Mouse (Mus musculus) mature B cell (primary cell): ENCODE measurements around the gene Ush2a.

ENCODE experiments used
- in situ Hi-C: fragments of 300-500 bp; cut with MboI; formaldehyde crosslinking; loops from 2 replicates; pipeline ENCODE4 v1.14.3; 2019

Ush2a gene

GRCm38 (mm10) chr1:188668513-188668912 lies 406.7 kb downstream of the Ush2a start:
- in situ Hi-C loops, result no loop called here

GRCm38 (mm10) chr1:188672871-188673270 lies 411.0 kb downstream of the Ush2a start:
- in situ Hi-C loops, result no loop called here

DNA sequence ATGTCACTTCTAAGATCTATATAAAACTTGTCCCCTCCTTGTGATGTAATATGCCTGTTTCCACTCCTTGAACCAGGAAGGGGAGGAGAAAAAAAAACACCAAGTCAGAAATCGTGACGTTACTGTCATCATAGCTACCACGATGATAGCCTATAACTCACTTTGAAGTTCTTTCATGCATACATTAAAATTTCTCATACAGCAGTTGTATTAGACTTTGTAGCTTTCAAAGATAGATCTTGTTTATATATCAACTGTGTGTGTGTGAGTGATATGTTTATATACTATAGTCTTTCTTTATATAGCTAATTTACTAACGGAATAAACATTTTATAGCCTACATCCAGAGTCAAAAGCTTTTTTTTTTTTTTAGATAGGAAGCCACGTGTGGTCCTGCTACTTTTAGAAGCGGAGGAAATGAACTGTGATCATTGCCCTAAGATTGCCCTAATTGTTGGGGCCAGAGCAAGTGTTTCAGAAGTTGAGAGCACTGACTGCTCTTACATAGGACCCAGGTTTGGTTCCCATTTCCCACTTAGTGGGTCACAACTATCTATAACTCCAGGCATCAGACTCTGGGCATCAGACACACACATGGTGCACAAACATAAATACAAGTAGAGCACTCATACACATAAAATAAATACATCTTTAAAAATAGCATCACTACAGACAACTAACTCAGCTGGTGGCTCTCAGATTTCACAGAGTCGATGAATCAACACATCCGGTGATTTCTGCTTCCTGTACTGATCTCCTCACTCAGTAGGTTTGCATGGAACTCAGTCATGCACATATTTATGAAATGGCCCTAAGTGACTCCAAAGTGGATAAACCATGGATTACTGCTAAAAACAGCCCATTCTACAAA lies 413.1 kb downstream of the Ush2a start:
- in situ Hi-C loops, result no loop called here

- in situ Hi-C loops, result no loop called here
These were observed 413.7 kb downstream of the Ush2a start for GRCm38 (mm10) chr1:188675511-188675863.

DNA sequence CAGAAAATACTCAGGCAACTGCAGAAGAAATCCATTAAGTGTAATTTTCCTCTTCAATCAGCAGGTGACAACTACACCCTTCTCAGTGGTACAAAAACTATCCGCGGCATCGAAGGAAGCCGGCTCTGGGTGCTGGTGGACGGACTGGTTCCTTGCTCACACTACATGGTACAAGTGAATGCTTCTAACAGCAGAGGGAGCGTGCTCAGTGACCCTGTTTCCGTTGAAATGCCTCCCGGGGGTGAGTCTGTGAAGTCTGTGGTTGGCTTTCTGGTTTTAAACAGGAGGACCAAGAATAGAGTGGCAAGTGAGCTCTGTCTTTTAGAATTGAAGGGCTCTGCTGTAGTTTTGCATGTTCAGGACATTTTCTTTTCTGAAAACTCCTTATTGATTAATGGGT lies 416.4 kb downstream of the Ush2a start:
- in situ Hi-C loops, result no loop called here

DNA sequence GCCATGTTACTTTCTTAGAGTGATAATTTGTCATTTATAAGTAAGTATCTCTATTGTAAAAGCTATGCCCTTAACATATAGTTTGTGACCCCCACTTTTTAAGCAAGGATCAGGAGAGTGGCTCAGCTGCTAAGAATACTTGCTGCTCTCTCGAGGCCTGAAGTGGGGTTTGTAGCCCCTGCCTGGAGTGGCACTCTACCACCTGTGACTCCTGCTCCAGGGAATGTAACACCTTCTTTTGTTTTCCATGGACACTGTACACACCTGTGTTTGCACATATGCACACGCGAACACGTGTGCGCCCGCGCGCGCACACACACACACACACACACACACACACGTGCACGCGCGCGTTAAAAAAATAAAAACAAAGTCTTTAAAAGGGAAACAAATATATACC lies 424.5 kb downstream of the Ush2a start:
- in situ Hi-C loops, result no loop called here

GRCm38 (mm10) chr1:188696295-188696694 lies 434.5 kb downstream of the Ush2a start:
- in situ Hi-C loops, result no loop called here

GRCm38 (mm10) chr1:188708176-188708575 lies 446.4 kb downstream of the Ush2a start:
- in situ Hi-C loops, result no loop called here

DNA sequence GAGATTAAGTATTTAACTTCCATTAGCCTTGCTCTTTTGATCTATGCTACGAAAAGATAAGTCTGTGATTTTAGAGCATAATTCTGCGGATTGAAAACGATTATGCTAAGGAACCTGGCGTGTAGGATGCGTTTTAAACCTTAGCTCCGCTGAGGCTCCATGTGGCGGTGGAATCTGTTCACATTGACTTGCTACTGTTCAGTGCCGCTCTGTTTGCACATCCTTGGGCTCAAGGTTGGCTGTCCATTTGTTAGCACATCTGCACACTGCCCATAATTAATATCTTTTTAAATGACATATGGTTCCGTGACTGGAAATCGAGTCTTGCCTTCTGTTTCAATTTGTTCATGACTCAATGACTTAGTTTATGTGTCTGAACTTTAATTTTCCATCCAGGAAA lies 446.9 kb downstream of the Ush2a start:
- in situ Hi-C loops, result no loop called here

DNA sequence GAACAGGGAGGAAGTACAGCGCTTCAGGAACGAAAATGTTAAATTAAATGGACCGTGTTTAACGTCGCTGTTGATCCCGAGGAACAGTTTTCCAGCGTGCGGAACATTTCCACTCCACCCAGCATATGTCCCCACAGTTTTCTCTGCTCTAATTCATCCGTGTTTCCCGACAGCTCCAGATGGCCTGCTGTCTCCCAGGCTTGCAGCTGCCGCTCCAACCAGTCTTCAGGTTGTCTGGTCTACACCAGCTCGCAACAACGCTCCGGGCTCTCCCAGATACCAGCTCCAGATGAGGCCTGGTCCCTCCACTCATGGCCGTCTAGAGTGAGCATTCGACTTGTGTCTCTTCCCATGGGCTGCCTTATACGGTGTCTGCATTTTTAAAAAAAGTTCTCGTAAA lies 452.3 kb downstream of the Ush2a start:
- in situ Hi-C loops, result no loop called here

- in situ Hi-C loops, result no loop called here
These were observed 453.1 kb downstream of the Ush2a start for GRCm38 (mm10) chr1:188714941-188715340.

- in situ Hi-C loops, result no loop called here
These were observed 455.1 kb downstream of the Ush2a start for GRCm38 (mm10) chr1:188716886-188717285.

GRCm38 (mm10) chr1:188725122-188725995 lies 463.5 kb downstream of the Ush2a start:
- in situ Hi-C loops, result no loop called here

GRCm38 (mm10) chr1:188726937-188727336 lies 465.1 kb downstream of the Ush2a start:
- in situ Hi-C loops, result no loop called here

GRCm38 (mm10) chr1:188728625-188729024 lies 466.8 kb downstream of the Ush2a start:
- in situ Hi-C loops, result no loop called here

GRCm38 (mm10) chr1:188729179-188729578 lies 467.4 kb downstream of the Ush2a start:
- in situ Hi-C loops, result no loop called here

DNA sequence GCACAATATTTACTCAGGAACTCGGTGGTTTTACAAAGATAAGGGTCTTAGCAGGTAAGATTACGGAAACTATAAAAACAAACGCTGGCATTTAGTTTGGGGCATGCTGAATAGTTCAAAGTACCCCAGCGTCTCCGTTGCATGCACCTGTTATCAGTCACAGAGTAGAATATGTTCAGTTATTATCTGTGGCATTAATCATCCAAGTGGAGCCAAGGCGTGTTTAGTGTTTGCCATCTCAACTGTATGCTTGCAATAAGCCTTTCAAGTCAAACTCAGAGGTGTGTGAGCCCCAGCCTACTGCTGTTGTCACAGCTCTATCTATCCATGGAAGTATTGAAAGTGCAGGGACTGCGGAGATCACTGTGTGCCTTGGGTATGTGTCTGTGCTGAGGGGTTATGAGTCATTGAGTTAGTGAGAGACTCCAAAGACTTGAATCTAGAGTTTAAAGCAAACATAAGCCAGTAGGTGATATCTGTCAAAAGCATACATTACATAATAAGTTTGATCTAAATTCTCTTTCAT lies 473.0 kb downstream of the Ush2a start:
- in situ Hi-C loops, result no loop called here

DNA sequence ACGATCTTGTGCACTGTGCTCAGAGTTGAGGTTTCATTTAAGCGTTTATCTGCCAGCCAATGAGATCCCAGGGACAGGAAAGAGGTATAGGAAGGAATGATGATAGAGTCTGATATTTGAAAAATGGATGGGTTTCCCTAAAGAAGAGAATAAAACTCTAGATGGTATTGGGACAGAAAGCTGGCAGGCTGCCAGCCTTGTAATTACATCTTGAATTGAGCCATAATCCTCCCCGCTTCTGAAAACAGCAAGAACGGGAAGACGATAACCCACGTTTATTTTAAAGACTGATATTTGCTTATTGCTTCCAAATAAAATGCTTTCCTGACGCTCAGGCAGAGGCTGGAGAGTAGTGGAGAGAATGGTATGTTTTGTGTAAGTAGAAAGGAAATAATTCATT lies 481.1 kb downstream of the Ush2a start:
- in situ Hi-C loops, result no loop called here

DNA sequence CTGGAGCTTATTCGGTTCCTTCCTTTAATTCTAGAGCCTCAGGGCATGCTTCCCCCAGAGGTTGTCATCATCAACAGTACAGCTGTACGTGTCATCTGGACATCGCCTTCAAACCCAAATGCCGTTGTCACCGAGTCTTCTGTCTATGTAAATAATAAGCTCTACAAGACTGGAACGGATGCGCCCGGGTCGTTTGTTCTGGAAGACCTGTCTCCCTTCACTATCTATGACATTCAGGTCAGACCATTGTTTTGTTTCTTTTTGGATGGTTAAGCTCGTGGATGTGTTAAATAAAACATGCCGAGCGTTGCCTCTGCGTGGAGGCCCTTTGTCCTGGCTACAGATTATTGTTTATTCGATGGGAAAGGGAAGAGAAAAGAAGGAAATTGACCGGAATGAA lies 493.2 kb downstream of the Ush2a start:
- in situ Hi-C loops, result no loop called here

DNA sequence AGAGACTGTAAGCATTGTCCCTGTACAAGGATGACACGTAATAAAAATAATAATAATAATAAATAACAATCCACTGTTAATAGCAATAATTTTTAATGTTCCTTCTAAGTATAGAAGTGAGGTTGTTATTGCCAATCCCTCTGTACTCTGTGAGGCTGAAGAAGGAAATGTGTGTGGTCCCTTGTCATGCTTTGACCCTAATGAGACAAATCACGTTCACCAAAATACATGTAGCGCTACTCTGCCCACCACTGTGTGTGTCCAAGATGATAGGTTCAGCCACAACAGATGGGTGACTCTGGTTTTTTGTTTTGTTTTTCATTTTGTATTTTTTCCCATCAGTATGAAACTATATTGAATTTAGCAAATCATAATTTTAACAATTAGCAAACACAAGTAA lies 498.7 kb downstream of the Ush2a start:
- in situ Hi-C loops, result no loop called here

DNA sequence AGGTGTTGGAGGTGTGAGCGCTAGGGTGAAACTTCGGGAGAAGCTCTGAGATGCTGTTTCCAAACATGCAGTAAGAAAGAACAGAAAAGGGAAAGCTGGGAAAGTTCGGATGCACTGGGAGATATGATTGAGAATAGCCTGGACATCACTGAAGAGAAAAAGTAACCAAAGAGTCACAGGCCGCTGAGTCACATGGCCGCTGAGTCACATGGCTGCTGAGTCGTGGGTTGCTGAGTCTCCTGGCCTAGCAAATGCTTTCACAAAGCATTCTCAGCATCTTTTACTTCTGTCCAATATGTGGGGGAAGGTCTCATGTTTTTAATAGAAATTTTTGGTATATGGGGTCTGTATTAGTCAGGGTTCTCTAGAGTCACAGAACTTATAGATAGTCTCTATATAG lies 500.6 kb downstream of the Ush2a start:
- in situ Hi-C loops, result no loop called here

DNA sequence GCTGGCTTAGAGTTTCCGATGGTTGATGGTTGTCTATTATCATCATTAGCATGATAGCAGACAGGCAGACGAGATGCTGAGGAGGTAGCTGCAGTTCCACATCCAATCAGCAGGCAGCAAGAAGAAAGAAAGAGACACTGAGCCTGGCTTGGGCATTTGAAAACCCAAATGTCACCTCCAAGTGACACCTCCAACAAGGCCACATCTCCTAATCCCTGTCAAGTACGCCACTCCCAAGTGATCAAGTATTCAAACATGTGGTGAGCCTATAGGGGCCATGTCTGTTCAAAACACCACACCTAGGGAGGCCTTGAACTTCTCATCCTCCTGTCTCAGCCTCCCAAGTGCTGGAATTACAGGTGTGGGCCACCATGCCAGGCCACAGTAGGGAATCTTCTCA lies 501.9 kb downstream of the Ush2a start:
- in situ Hi-C loops, result no loop called here

- in situ Hi-C loops, result no loop called here
These were observed 509.0 kb downstream of the Ush2a start for GRCm38 (mm10) chr1:188770828-188771227.
